Mouse (Mus musculus) G1E (cell line): ENCODE results near the gene U2surp.

Source experiments
- CTCF ChIP-seq: IDR thresholded peaks from 2 replicates; pipeline ENCODE4 v1.5.1; 2012; ENCODE audit warnings: low read depth, low read length, inconsistent platforms, mixed read lengths
- GATA1 ChIP-seq: IDR thresholded peaks from 2 replicates; pipeline ENCODE4 v1.6.1; 2012; ENCODE audit warnings: borderline replicate concordance, low read length, inconsistent platforms, mixed read lengths
- GATA2 ChIP-seq: IDR thresholded peaks from 2 replicates; pipeline ENCODE4 v1.6.1; 2012; ENCODE audit warnings: low read depth, low read length, inconsistent platforms, borderline replicate concordance
- POLR2AphosphoS5 ChIP-seq: IDR thresholded peaks from 2 replicates; pipeline ENCODE4 v1.6.1; 2012; ENCODE audit warnings: low read depth, low read length, inconsistent platforms; ENCODE audit not compliant: insufficient replicate concordance
- TAL1 ChIP-seq: conservative IDR thresholded peaks from 2 replicates; pipeline ENCODE4 v1.6.1; 2012; ENCODE audit warnings: low read depth, low read length, inconsistent platforms, mixed read lengths

- TF ChIP-seq CTCF (no peak), GATA1 (no peak), TAL1 (no peak), POLR2AphosphoS5 (no peak), GATA2 (no peak)
Measured at GRCm38 (mm10) chr9:95478443-95478842, 33.4 kb downstream of the U2surp start.
